Mouse (Mus musculus): Measurements from ENCODE around the gene Dlgap4. TPM values are rescaled to one million over a fixed set of nuclear protein-coding genes. Genes with fewer than 3 reads are reported as not detected.
"Not testable (repeated sequence)": the region's sequence is repeated elsewhere in the genome, so short reads cannot be mapped to it uniquely, and the experiment has no call there.

Dlgap4 gene
- polyA plus RNA-seq, 1 experiment = 234 TPM

- not testable (repeated sequence) for DNase-seq (ENCODE audit: extremely low spot score in 1 of 2, low spot score in 1 of 2)
These were observed 172.9 kb downstream of the Dlgap4 start for GRCm38 (mm10) chr2:156786369-156786768.

GRCm38 (mm10) chr2:156787090-156787775 lies 173.7 kb downstream of the Dlgap4 start:
- DNase-seq (ENCODE audit: extremely low spot score in 1 of 2, low spot score in 1 of 2) = no peak

- DNase-seq (ENCODE audit: extremely low spot score in 1 of 2, low spot score in 1 of 2) = no peak
These were observed 174.2 kb downstream of the Dlgap4 start for GRCm38 (mm10) chr2:156787776-156788105.

GRCm38 (mm10) chr2:156788836-156789235 lies 175.3 kb downstream of the Dlgap4 start:
- no peak for DNase-seq (ENCODE audit: extremely low spot score in 1 of 2, low spot score in 1 of 2)

- no peak for DNase-seq (ENCODE audit: extremely low spot score in 1 of 2, low spot score in 1 of 2)
These were observed 185.0 kb downstream of the Dlgap4 start for GRCm38 (mm10) chr2:156798516-156798915.

- no peak for DNase-seq (ENCODE audit: extremely low spot score in 1 of 2, low spot score in 1 of 2)
These were observed 187.5 kb downstream of the Dlgap4 start for GRCm38 (mm10) chr2:156801045-156801444.

GRCm38 (mm10) chr2:156802116-156802515 lies 188.6 kb downstream of the Dlgap4 start:
- DNase-seq (ENCODE audit: extremely low spot score in 1 of 2, low spot score in 1 of 2) = not testable (repeated sequence)

- DNase-seq (ENCODE audit: extremely low spot score in 1 of 2, low spot score in 1 of 2) = no peak
These were observed 190.3 kb downstream of the Dlgap4 start for GRCm38 (mm10) chr2:156803698-156804372.

- no peak for DNase-seq (ENCODE audit: extremely low spot score in 1 of 2, low spot score in 1 of 2)
These were observed 191.1 kb downstream of the Dlgap4 start for GRCm38 (mm10) chr2:156804589-156804988.

- DNase-seq (ENCODE audit: extremely low spot score in 1 of 2, low spot score in 1 of 2) = no peak
These were observed 193.4 kb downstream of the Dlgap4 start for GRCm38 (mm10) chr2:156806886-156807285.

GRCm38 (mm10) chr2:156809579-156809978 lies 196.1 kb downstream of the Dlgap4 start:
- peak; percentile 18 to 82 for DNase-seq (ENCODE audit: extremely low spot score in 1 of 2, low spot score in 1 of 2)

GRCm38 (mm10) chr2:156810716-156811115 lies 197.2 kb downstream of the Dlgap4 start:
- no peak for DNase-seq (ENCODE audit: extremely low spot score in 1 of 2, low spot score in 1 of 2)

GRCm38 (mm10) chr2:156811556-156811955 lies 198.1 kb downstream of the Dlgap4 start:
- no peak for DNase-seq (ENCODE audit: extremely low spot score in 1 of 2, low spot score in 1 of 2)

Other genes with a start within 250 kb of the Dlgap4 start
- gene Epb41l1, start 192.8 kb upstream of the Dlgap4 start, polyA plus RNA-seq (2012; rRNA removed) = 211 and 225 TPM in 2 replicates
- 31.9 and 33.2 TPM in 2 replicates for gene Aar2, start 66.1 kb upstream of the Dlgap4 start, polyA plus RNA-seq (2012; rRNA removed)
- 51.9 and 57.3 TPM in 2 replicates for gene Myl9, start 161.7 kb downstream of the Dlgap4 start, polyA plus RNA-seq (2012; rRNA removed)
- 1.4 and 2.0 TPM in 2 replicates for gene Tgif2, start 226.3 kb downstream of the Dlgap4 start, polyA plus RNA-seq (2012; rRNA removed)
- 3.2 and 3.4 TPM in 2 replicates for gene 4930518I15Rik, start 244.2 kb downstream of the Dlgap4 start, polyA plus RNA-seq (2012; rRNA removed)
- 101 and 109 TPM in 2 replicates for gene Rab5if, start 249.4 kb downstream of the Dlgap4 start, polyA plus RNA-seq (2012; rRNA removed)